Mouse (Mus musculus) limb, embryonic 12.5 days (tissue): ENCODE measurements at regions not wholly inside any gene's neighbourhood (a gene's known extent, or its start where the extent isn't known, plus 50 kb on each side); places are given as distances from the start of the nearest gene placed in this dataset.

Experiments used
- ATAC-seq: fragments of 200-750 bp; cut with Nextera tagmentation; 2 replicates; pipeline ENCODE4 v1.8.0; 2017; ENCODE audit warnings: low read depth, moderate TSS enrichment; ENCODE audit not compliant: insufficient number of reproducible peaks, insufficient read depth, low FRiP score, low TSS enrichment
- H3K27ac ChIP-seq: fragments of 300-500 bp; sonication (generic); 2 replicates; pipeline ENCODE4 v1.5.1; 2016; ENCODE audit warnings: mild to moderate bottlenecking, moderate library complexity
- H3K27me3 ChIP-seq: fragments of 300-500 bp; sonication (generic); 2 replicates; pipeline ENCODE4 v1.6.1; 2016; ENCODE audit warnings: mild to moderate bottlenecking, moderate library complexity
- H3K36me3 ChIP-seq: fragments of 300-500 bp; sonication (generic); 2 replicates; pipeline ENCODE4 v1.6.1; 2016; ENCODE audit warnings: mild to moderate bottlenecking, moderate library complexity
- H3K4me1 ChIP-seq: fragments of 300-500 bp; sonication (generic); replicated peaks from 2 replicates; pipeline ENCODE4 v1.6.1; 2016
- H3K4me2 ChIP-seq: fragments of 300-500 bp; sonication (generic); 2 replicates; pipeline ENCODE4 v1.6.1; 2016; ENCODE audit warnings: mild to moderate bottlenecking, moderate library complexity
- H3K4me3 ChIP-seq: fragments of 300-500 bp; sonication (generic); replicated peaks from 2 replicates; pipeline ENCODE4 v1.5.1; 2016; ENCODE audit warnings: mild to moderate bottlenecking
- H3K9ac ChIP-seq: fragments of 300-500 bp; sonication (generic); replicated peaks from 2 replicates; pipeline ENCODE4 v1.6.1; 2016; ENCODE audit warnings: mild to moderate bottlenecking, moderate library complexity
- H3K9me3 ChIP-seq: fragments of 300-500 bp; sonication (generic); 2 replicates; pipeline ENCODE4 v1.6.1; 2016; ENCODE audit warnings: mild to moderate bottlenecking, moderate library complexity
- WGBS: fragments of 180-500 bp; shearing (Covaris S2); methylation state at CpG from one replicate; pipeline ENCODE4 v1.1.7; 2016; 5-methylcytosine and 5-hydroxymethylcytosine counted together

DNA sequence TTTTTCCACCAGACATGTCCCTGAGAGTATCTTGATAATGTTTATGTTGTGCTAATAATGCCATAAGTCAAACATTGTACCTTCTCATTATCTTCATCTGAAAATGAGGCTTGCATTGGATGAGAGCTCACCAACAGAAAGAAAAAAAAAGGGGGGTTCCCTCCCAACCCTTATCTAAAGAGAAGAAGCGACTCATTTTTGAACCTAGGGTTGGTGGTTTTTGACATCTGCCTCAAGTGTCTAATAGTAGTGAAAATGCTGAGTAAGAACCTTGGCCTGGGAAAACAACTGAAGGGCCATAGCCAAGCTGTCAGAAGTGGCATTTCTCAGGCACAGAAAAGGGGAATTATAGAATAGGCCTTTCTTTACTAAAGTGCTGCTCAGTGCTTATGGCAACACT lies 577.3 kb downstream of the Adgrl2 start:
- no peak overlapping the region for H3K9ac ChIP-seq
- H3K9me3 ChIP-seq = no peaks in the 10 kb centered on the region
- H3K27me3 ChIP-seq = no peaks in the 10 kb centered on the region
- H3K4me3 ChIP-seq = no peak overlapping the region
- 97% methylated on average over 1 of the region's 1 CpGs for WGBS
- H3K4me1 ChIP-seq = peaks cover 17% of the 10 kb centered on the region
- no peak overlapping the region for H3K4me2 ChIP-seq
- H3K36me3 ChIP-seq = no peaks in the 10 kb centered on the region
- H3K27ac ChIP-seq = no peak overlapping the region
- no peak for ATAC-seq

DNA sequence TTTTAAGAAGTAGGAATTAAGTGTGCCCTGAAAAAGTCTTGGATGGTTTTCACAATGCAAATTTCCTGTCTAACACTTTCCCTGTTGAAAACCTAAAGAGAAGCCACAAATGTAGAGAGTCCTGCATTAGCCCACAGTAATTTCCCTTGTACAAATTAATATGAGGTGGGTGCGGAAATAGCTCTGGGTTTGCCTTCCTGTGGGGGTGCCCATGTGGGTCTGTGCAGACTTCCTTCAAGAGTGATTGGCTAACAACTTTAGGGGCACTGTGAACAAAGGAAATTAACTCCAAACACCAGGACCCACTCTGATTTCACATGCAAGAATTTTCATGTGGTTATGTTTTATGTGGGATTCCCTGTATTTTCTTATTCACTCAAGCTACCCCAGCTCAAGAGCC lies 578.2 kb downstream of the Adgrl2 start:
- WGBS = 38% methylated on average over 1 of the region's 1 CpGs
- H3K4me3 ChIP-seq = no peak overlapping the region
- no peak for ATAC-seq
- no peak overlapping the region for H3K9ac ChIP-seq
- no peaks in the 10 kb centered on the region for H3K9me3 ChIP-seq
- H3K36me3 ChIP-seq = no peaks in the 10 kb centered on the region
- H3K27ac ChIP-seq = no peak overlapping the region
- no peak overlapping the region for H3K4me2 ChIP-seq
- no peaks in the 10 kb centered on the region for H3K27me3 ChIP-seq
- peaks cover 11% of the 10 kb centered on the region for H3K4me1 ChIP-seq

DNA sequence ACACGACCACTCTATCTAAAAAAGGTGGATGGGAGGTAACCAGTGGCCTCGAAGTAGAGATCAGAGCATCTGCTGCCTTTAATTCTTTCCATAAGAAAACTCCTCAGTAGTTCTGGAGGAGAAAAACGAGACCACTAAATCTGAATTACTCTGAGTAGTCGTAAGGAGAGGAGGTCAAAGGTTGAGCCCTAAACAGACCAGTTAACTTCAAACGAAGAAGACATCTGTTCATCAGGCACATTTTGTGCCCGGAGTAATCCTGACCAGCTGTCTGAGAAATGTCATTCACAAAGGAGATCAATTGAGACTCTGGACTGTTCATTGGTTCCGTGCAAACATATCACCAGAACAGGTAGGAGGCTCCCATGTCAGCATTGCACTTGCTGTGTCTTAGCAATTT lies 592.0 kb downstream of the Adgrl2 start:
- 6% methylated on average over 7 of the region's 7 CpGs for WGBS
- peaks cover 4% of the 10 kb centered on the region; the same call in 1 of the 2 replicates for H3K27me3 ChIP-seq
- H3K4me2 ChIP-seq = no peak overlapping the region
- no peak overlapping the region for H3K27ac ChIP-seq
- ATAC-seq = no peak
- no peaks in the 10 kb centered on the region for H3K9me3 ChIP-seq
- 0 out of 2 replicates have a peak, but pooled peaks cover 5% of the 10 kb centered on the region for H3K4me1 ChIP-seq
- H3K9ac ChIP-seq = no peak overlapping the region
- H3K36me3 ChIP-seq = no peaks in the 10 kb centered on the region
- no peak overlapping the region for H3K4me3 ChIP-seq

DNA sequence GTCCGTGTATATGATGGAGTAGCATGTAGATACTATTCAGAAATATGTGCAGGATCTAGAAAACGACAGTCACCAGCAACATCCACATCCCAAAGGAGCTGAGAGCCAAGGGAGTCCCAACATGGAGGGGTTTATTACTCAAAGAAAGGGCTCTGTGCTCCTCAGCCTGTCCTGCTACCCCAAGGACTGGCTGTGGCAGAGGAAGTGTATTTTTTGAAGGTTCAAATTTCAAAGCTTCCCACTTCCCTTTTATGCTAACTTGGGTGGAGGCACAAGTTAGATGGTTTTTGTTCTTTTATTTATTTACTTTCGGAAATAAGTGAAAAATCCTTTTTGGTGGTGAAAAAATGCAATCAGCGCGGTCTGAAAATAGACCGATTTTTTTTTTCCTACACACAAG lies 602.8 kb downstream of the Adgrl2 start:
- Histone ChIP-seq H3K27ac (no peak overlapping the region), H3K9ac (no peak overlapping the region), H3K27me3 (no peaks in the 10 kb centered on the region), H3K4me3 (no peak overlapping the region), H3K4me1 (peaks cover 16% of the 10 kb centered on the region), H3K9me3 (peaks cover 7% of the 10 kb centered on the region; the same call in 1 of the 2 replicates), H3K36me3 (no peaks in the 10 kb centered on the region), H3K4me2 (no peak overlapping the region)
- no peak for ATAC-seq
- 69% methylated on average over 6 of the region's 6 CpGs for WGBS

DNA sequence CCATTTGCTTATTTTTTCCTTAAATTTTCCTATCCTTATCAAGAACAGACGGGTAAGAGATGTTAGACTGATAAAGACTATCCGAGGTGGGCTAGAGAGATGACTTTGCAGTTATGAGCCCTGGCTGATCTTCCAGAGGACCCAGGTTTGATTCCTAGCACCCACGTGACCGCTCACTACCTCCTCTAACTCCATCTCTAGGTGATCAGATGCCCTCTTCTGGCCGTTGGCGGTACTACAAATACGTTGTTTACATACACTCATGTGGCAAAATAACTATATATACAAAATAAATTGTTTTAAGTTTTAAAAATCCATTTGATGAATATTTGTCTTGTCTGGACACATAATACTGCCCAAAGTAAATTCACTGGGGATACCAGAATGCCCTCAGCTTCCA lies 604.6 kb downstream of the Adgrl2 start:
- Histone ChIP-seq H3K27me3 (no peaks in the 10 kb centered on the region), H3K4me1 (peaks cover 16% of the 10 kb centered on the region), H3K36me3 (no peaks in the 10 kb centered on the region), H3K4me2 (no peak overlapping the region), H3K9ac (no peak overlapping the region), H3K4me3 (no peak overlapping the region), H3K9me3 (peaks cover 7% of the 10 kb centered on the region; the same call in 1 of the 2 replicates), H3K27ac (no peak overlapping the region)
- WGBS = 97% methylated on average over 7 of the region's 7 CpGs
- ATAC-seq = no peak

- no peak for ATAC-seq
- 95% methylated on average over 1 of the region's 1 CpGs for whole genome bisulfite sequencing
Measured at GRCm38 (mm10) chr3:148381057-148381456, 609.3 kb downstream of the Adgrl2 start.

GRCm38 (mm10) chr3:148363331-148363730 lies 627.0 kb downstream of the Adgrl2 start:
- Histone ChIP-seq H3K27ac (no peak overlapping the region), H3K9ac (no peak overlapping the region), H3K4me3 (no peak overlapping the region)

More at GRCm38 (mm10) chr3:148381057-148381456, 609.3 kb downstream of the Adgrl2 start:
- Histone ChIP-seq H3K4me3 (no peak overlapping the region), H3K4me2 (no peak overlapping the region), H3K9me3 (peaks cover 7% of the 10 kb centered on the region; the same call in 1 of the 2 replicates), H3K36me3 (no peaks in the 10 kb centered on the region), H3K4me1 (no peaks in the 10 kb centered on the region), H3K9ac (no peak overlapping the region), H3K27me3 (no peaks in the 10 kb centered on the region), H3K27ac (no peak overlapping the region)

GRCm38 (mm10) chr3:148362453-148362864 lies 627.9 kb downstream of the Adgrl2 start:
- Histone ChIP-seq H3K4me2 (no peak overlapping the region), H3K36me3 (no peaks in the 10 kb centered on the region), H3K4me1 (peaks cover 14% of the 10 kb centered on the region), H3K4me3 (no peak overlapping the region), H3K27ac (no peak overlapping the region), H3K9me3 (no peaks in the 10 kb centered on the region), H3K9ac (no peak overlapping the region), H3K27me3 (peaks cover 20% of the 10 kb centered on the region)
- no peak; the same call in 1 of the 2 replicates for ATAC-seq
- WGBS = 23% methylated on average over 2 of the region's 2 CpGs

More at GRCm38 (mm10) chr3:148363331-148363730, 627.0 kb downstream of the Adgrl2 start:
- no peak overlapping the region for H3K4me2 ChIP-seq
- peaks cover 14% of the 10 kb centered on the region for H3K4me1 ChIP-seq
- 77% methylated on average over 5 of the region's 5 CpGs for WGBS
- no peaks in the 10 kb centered on the region for H3K36me3 ChIP-seq
- no peak for ATAC-seq
- H3K27me3 ChIP-seq = peaks cover 22% of the 10 kb centered on the region
- H3K9me3 ChIP-seq = no peaks in the 10 kb centered on the region

DNA sequence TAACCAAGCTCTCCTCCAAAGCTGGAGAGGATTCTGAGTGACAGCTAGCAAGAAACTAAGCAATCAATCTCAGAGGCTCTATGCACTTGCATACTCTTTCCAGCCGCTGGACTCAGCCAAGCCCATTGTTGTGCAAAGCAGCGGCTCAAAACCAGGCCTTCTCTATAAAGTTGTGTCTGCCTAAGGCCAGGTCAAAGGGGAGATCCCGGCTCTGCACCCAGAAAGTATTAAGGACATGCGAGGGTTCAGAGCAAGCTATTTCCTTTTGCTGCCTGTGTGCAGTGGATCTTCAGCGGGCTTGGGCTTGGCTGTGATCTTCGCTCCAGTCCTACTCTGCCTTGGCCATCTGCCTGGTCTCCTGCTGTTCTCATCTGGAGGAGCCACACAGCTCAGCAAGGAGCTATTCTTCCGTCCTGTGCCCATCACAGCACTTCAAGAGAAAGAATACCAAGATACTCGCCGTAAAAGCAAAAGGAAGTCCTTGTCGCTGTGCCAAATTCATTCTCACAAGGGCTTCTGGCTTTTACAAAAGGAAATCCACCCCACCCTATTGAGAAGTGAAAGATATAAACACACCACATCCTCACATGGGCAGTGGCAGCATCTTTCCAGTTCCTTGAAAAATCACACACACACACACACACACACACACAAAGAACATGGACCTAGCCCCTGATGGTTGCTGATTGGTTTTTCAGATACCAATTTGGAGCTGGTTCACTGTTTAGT lies 646.6 kb downstream of the Adgrl2 start:
- H3K9ac ChIP-seq = no peak overlapping the region
- H3K36me3 ChIP-seq = no peaks in the 10 kb centered on the region
- no peak overlapping the region for H3K4me3 ChIP-seq
- H3K27ac ChIP-seq = no peak overlapping the region
- H3K4me2 ChIP-seq = no peak overlapping the region
- 17% methylated on average over 10 of the region's 10 CpGs for WGBS
- no peaks in the 10 kb centered on the region; the same call in 1 of the 2 replicates for H3K27me3 ChIP-seq
- H3K9me3 ChIP-seq = no peaks in the 10 kb centered on the region
- ATAC-seq = no peak
- H3K4me1 ChIP-seq = peaks cover 7% of the 10 kb centered on the region

DNA sequence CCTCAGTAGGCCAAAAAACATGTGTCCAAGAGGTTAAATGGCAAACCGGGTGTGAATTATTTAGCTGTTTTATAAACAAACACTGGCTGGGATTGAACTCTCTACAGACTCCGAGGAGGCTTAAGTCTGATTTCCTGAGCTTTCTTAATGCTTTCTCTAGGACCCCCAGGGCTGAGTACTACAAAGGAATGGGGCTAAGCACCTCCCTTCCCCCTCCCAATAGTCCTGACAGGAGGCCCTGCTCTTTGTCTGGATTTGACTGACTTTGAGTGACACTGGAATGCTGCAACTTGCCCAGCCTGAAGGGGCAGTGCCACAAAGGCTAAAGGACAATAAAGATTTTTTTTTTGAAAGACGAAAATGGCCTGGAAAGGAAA lies 647.1 kb downstream of the Adgrl2 start:
- Histone ChIP-seq H3K27me3 (no peaks in the 10 kb centered on the region; the same call in 1 of the 2 replicates), H3K9ac (no peak overlapping the region), H3K9me3 (no peaks in the 10 kb centered on the region), H3K27ac (no peak overlapping the region), H3K4me3 (no peak overlapping the region), H3K4me1 (peaks cover 7% of the 10 kb centered on the region), H3K4me2 (no peak overlapping the region), H3K36me3 (no peaks in the 10 kb centered on the region)
- 5% methylated on average over 3 of the region's 3 CpGs for WGBS
- no peak; the same call in 1 of the 2 replicates for ATAC-seq

- Histone ChIP-seq H3K27me3 (peaks cover 4% of the 10 kb centered on the region; the same call in 1 of the 2 replicates), H3K9ac (no peak overlapping the region), H3K9me3 (no peaks in the 10 kb centered on the region), H3K27ac (no peak overlapping the region), H3K4me1 (peaks cover 27% of the 10 kb centered on the region), H3K36me3 (no peaks in the 10 kb centered on the region), H3K4me3 (no peak overlapping the region), H3K4me2 (no peak overlapping the region)
- ATAC-seq = no peak
- WGBS = 74% methylated on average over 2 of the region's 2 CpGs
Measured at GRCm38 (mm10) chr3:148339258-148339657, 651.1 kb downstream of the Adgrl2 start.

DNA sequence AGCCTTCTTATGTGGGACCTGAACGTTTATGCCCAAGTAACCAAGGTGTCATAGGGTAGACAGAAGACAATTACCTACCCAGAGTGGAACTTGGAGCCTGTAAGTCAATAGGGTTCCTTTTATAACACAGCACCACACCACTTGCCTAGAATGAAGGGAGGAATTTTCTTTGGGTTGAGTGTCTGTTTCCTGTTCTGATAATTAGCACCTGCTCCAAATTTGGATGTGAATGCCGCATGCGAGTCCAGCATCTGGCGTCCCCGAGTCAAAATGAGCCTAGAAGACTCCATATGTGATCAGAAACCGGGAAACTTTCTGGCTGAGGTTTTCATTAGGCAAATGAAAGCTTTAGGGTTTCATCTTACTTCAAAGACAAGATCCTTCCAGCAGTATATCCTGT lies 653.7 kb downstream of the Adgrl2 start:
- WGBS = 7% methylated on average over 6 of the region's 6 CpGs
- Histone ChIP-seq H3K27ac (peak overlapping the region; percentile 18), H3K4me3 (0 out of 2 replicates have a peak overlapping the region, but pooled peaks have one; percentile 13), H3K27me3 (peaks cover 4% of the 10 kb centered on the region; the same call in 1 of the 2 replicates), H3K36me3 (no peaks in the 10 kb centered on the region), H3K4me2 (peak overlapping the region; percentile 50), H3K4me1 (peaks cover 20% of the 10 kb centered on the region), H3K9ac (no peak overlapping the region), H3K9me3 (no peaks in the 10 kb centered on the region)
- ATAC-seq = no peak
